Mouse (Mus musculus) cortical plate, adult 2 months (tissue): Measurements from ENCODE around the gene Large1. TPM values are rescaled to one million over a fixed set of nuclear protein-coding genes. Genes with fewer than 3 reads are reported as not detected.

Source experiments
- H3K27ac ChIP-seq: fragments of 200-500 bp; 2 replicates; pipeline ENCODE4 v1.5.1; 2012; ENCODE audit warnings: low read length, control low read depth, inconsistent platforms; ENCODE audit not compliant: insufficient read depth
- H3K4me1 ChIP-seq: fragments of 200-500 bp; 2 replicates; pipeline ENCODE4 v1.6.1; 2011; ENCODE audit warnings: low read length; ENCODE audit not compliant: control insufficient read depth, insufficient read depth
- H3K4me3 ChIP-seq: fragments of 200-500 bp; 2 replicates; pipeline ENCODE4 v1.5.1; 2011; ENCODE audit warnings: mild to moderate bottlenecking, low read length, control low read depth; ENCODE audit not compliant: insufficient read depth
- CTCF ChIP-seq: fragments of 200-500 bp; IDR thresholded peaks from 2 replicates; pipeline ENCODE4 v1.5.1; 2011; ENCODE audit warnings: mild to moderate bottlenecking, control low read depth, low read length; ENCODE audit not compliant: insufficient read depth; ENCODE audit errors: extremely low read depth
- POLR2A ChIP-seq: fragments of 200-500 bp; IDR thresholded peaks from 2 replicates; pipeline ENCODE4 v1.6.1; 2011; ENCODE audit warnings: mild to moderate bottlenecking, low read length, control low read depth; ENCODE audit not compliant: insufficient read depth; ENCODE audit errors: extremely low read depth
- polyA plus RNA-seq: library from polyadenylated mRNA; depleted of rRNA; stranded (reverse); fragments of >200 nt; gene quantifications from 2 replicates; pipeline ENCODE4 v1.2.3, GENCODE M21; 2012

Large1 gene
- polyA plus RNA-seq, 1 experiment: 78.8 TPM

- Histone ChIP-seq H3K4me1 (no peaks in the 10 kb centered on the region), H3K4me3 (no peak overlapping the region), H3K27ac (no peak overlapping the region)
- TF ChIP-seq CTCF: no peak
- no peak for TF ChIP-seq POLR2A
Measured at GRCm38 (mm10) chr8:72835863-72836262, 517.5 kb downstream of the Large1 start.

- TF ChIP-seq CTCF: no peak
- TF ChIP-seq POLR2A: no peak
- H3K4me1 ChIP-seq: no peaks in the 10 kb centered on the region
- no peak overlapping the region for H3K27ac ChIP-seq
- no peak overlapping the region for H3K4me3 ChIP-seq
Measured at GRCm38 (mm10) chr8:72833112-72833511, 520.2 kb downstream of the Large1 start.

- H3K27ac ChIP-seq: no peak overlapping the region
- H3K4me1 ChIP-seq: no peaks in the 10 kb centered on the region
- no peak overlapping the region for H3K4me3 ChIP-seq
- TF ChIP-seq POLR2A: no peak
Measured at GRCm38 (mm10) chr8:72832371-72832770, 521.0 kb downstream of the Large1 start.

GRCm38 (mm10) chr8:72817655-72818349 lies 535.5 kb downstream of the Large1 start:
- no peak overlapping the region for H3K4me3 ChIP-seq
- H3K4me1 ChIP-seq: no peaks in the 10 kb centered on the region
- no peak for TF ChIP-seq POLR2A
- no peak for TF ChIP-seq CTCF
- no peak overlapping the region for H3K27ac ChIP-seq

GRCm38 (mm10) chr8:72816679-72817078 lies 536.7 kb downstream of the Large1 start:
- H3K27ac ChIP-seq: no peak overlapping the region
- H3K4me3 ChIP-seq: no peak overlapping the region
- no peaks in the 10 kb centered on the region for H3K4me1 ChIP-seq
- TF ChIP-seq CTCF: no peak
- no peak for TF ChIP-seq POLR2A

- Histone ChIP-seq H3K4me3 (no peak overlapping the region), H3K4me1 (no peaks in the 10 kb centered on the region), H3K27ac (no peak overlapping the region)
- TF ChIP-seq POLR2A: no peak
- no peak for TF ChIP-seq CTCF
Measured at GRCm38 (mm10) chr8:72815681-72816080, 537.7 kb downstream of the Large1 start.

GRCm38 (mm10) chr8:72812690-72813089 lies 540.6 kb downstream of the Large1 start:
- no peak overlapping the region for H3K27ac ChIP-seq
- no peak overlapping the region for H3K4me3 ChIP-seq
- no peak for TF ChIP-seq CTCF
- no peak for TF ChIP-seq POLR2A
- H3K4me1 ChIP-seq: no peaks in the 10 kb centered on the region

GRCm38 (mm10) chr8:72801583-72801982 lies 551.8 kb downstream of the Large1 start:
- Histone ChIP-seq H3K27ac (no peak overlapping the region), H3K4me1 (no peaks in the 10 kb centered on the region), H3K4me3 (no peak overlapping the region)
- TF ChIP-seq POLR2A (no peak), CTCF (no peak)

- Histone ChIP-seq H3K27ac (no peak overlapping the region), H3K4me3 (no peak overlapping the region), H3K4me1 (no peaks in the 10 kb centered on the region)
- TF ChIP-seq CTCF (no peak), POLR2A (no peak)
Measured at GRCm38 (mm10) chr8:72780644-72781043, 572.7 kb downstream of the Large1 start.

- Histone ChIP-seq H3K4me1 (no peaks in the 10 kb centered on the region), H3K4me3 (no peak overlapping the region), H3K27ac (no peak overlapping the region)
- TF ChIP-seq CTCF (no peak), POLR2A (no peak)
Measured at GRCm38 (mm10) chr8:72777797-72778196, 575.5 kb downstream of the Large1 start.

- Histone ChIP-seq H3K4me1 (no peaks in the 10 kb centered on the region), H3K27ac (no peak overlapping the region), H3K4me3 (no peak overlapping the region)
- no peak for TF ChIP-seq POLR2A
- TF ChIP-seq CTCF: no peak
Measured at GRCm38 (mm10) chr8:72766777-72767176, 586.6 kb downstream of the Large1 start.
